In genomic region chr12:41248254-41248653, GRCm38 (mm10) we compare ENCODE assay signal across 28 mouse cellular contexts.
"Had no signal": no experiment of that assay in that cellular context is flagged by ENCODE, and none has a peak within 500 bp of the region (broad histone marks: within the 10 kb centered on the region; RNA-seq: fewer than 3 reads in every experiment).

No protein-coding gene starts in this region.

- H3K4me3 ChIP-seq: heart, adult 2 months; heart, embryonic 13.5 days; heart, embryonic 15.5 days; hindbrain, embryonic 13.5 days; hindbrain, embryonic 15.5 days; kidney, embryonic 15.5 days; limb, embryonic 13.5 days; limb, embryonic 15.5 days; liver, embryonic 12.5 days had no signal

- H3K4me1 ChIP-seq: heart, embryonic 13.5 days; heart, embryonic 15.5 days; hindbrain, embryonic 13.5 days; hindbrain, embryonic 15.5 days; kidney, embryonic 15.5 days; limb, embryonic 13.5 days; limb, embryonic 15.5 days had no signal

- H3K9ac ChIP-seq: forebrain, postnatal 0 days; heart, embryonic 13.5 days; heart, embryonic 15.5 days; hindbrain, embryonic 13.5 days; hindbrain, embryonic 15.5 days; kidney, embryonic 15.5 days; limb, embryonic 13.5 days; limb, embryonic 15.5 days; liver, embryonic 12.5 days; liver, embryonic 14.5 days had no signal

- H3K9me3 ChIP-seq: heart, embryonic 13.5 days; heart, embryonic 15.5 days; hindbrain, embryonic 13.5 days; hindbrain, embryonic 15.5 days; kidney, embryonic 15.5 days; limb, embryonic 13.5 days; limb, embryonic 15.5 days; liver, embryonic 12.5 days had no signal

- H3K27ac ChIP-seq: heart, adult 2 months; heart, embryonic 13.5 days; heart, embryonic 15.5 days; hindbrain, embryonic 13.5 days; hindbrain, embryonic 15.5 days; hindbrain, postnatal 0 days; kidney, embryonic 15.5 days; kidney, postnatal 0 days; limb, embryonic 13.5 days; limb, embryonic 15.5 days; liver, embryonic 12.5 days; liver, embryonic 14.5 days had no signal

- H3K4me2 ChIP-seq: heart, embryonic 11.5 days; heart, embryonic 13.5 days; heart, embryonic 15.5 days; hindbrain, embryonic 13.5 days; hindbrain, embryonic 15.5 days; kidney, embryonic 15.5 days; limb, embryonic 13.5 days; limb, embryonic 15.5 days; liver, embryonic 12.5 days had no signal

- DNase-seq: forebrain, postnatal 0 days; gastrocnemius, postnatal 14 days; gastrocnemius, postnatal 36 days; heart, adult 11 months; heart, adult 2 months; heart, postnatal 14 days; heart, postnatal 36 days; kidney, adult 11 months; kidney, adult 2 months; kidney, adult 9 months; kidney, postnatal 14 days; kidney, postnatal 36 days; layer of hippocampus, adult 9-11 months; layer of hippocampus, postnatal 36 days; left cerebral cortex, postnatal 4 days had no signal

- H3K36me3 ChIP-seq: heart, embryonic 13.5 days; heart, embryonic 15.5 days; hindbrain, embryonic 13.5 days; hindbrain, embryonic 15.5 days; kidney, embryonic 15.5 days; limb, embryonic 13.5 days; limb, embryonic 15.5 days; liver, embryonic 12.5 days had no signal

- H3K27me3 ChIP-seq: heart, embryonic 13.5 days; heart, embryonic 15.5 days; hindbrain, embryonic 13.5 days; hindbrain, embryonic 15.5 days; kidney, embryonic 15.5 days; limb, embryonic 13.5 days; limb, embryonic 15.5 days; liver, embryonic 12.5 days had no signal

- ATAC-seq: forebrain, postnatal 0 days; hindbrain, postnatal 0 days; intestine, embryonic 16.5 days; liver, embryonic 12.5 days had no signal
